Mouse (Mus musculus) heart, adult 8-10 months (tissue): ENCODE measurements around the gene Pkdrej. TPM values are rescaled to one million over a fixed set of nuclear protein-coding genes. Genes with fewer than 3 reads are reported as not detected.

Source experiments
- DNase-seq: peaks from one replicate; pipeline ENCODE4 v3.0.0; 2022; ENCODE audit warnings: low spot score
- total RNA-seq, 4 experiments: library from RNA; stranded (reverse); gene quantifications; 2 replicates each; pipeline ENCODE4 v1.2.4; 2022

The Pkdrej gene
- total RNA-seq, 4 experiments from 2014 or later, result 3.1 to 5.4 (median 4.6) TPM

GRCm38 (mm10) chr15:85768991-85769390 is 52.5 kb downstream of the Pkdrej start:
- DNase-seq, result no peak

- DNase-seq, result no peak
These were observed 54.9 kb downstream of the Pkdrej start for GRCm38 (mm10) chr15:85766677-85767076.

- no peak for DNase-seq
These were observed 56.5 kb downstream of the Pkdrej start for GRCm38 (mm10) chr15:85765022-85765421.

Other genes with a start within 250 kb of the Pkdrej start
- gene Wnt7b, start 239.3 kb downstream of the Pkdrej start, total RNA-seq, result under 1 TPM in 3 of 4 experiments, not detected in 1; 0.06 to 0.19 (median 0.14) TPM
- gene Ppara, start 86.8 kb downstream of the Pkdrej start, total RNA-seq, result 10 to 100 TPM; 50.2 to 79.0 (median 59.5) TPM
- gene Cdpf1, start 10.0 kb downstream of the Pkdrej start, total RNA-seq, result 10 to 100 TPM; 27.1 to 38.5 (median 31.0) TPM
- gene Ttc38, start 10.6 kb upstream of the Pkdrej start, total RNA-seq, result 10 to 100 TPM; 17.9 to 22.2 (median 19.6) TPM
- under 1 TPM; 0.19 to 0.52 (median 0.29) TPM for gene Gtse1, start 38.0 kb upstream of the Pkdrej start, total RNA-seq
- gene Trmu, start 57.6 kb upstream of the Pkdrej start, total RNA-seq, result 10 to 100 TPM; 12.6 to 23.9 (median 18.2) TPM
- gene Celsr1, start 212.0 kb upstream of the Pkdrej start, total RNA-seq, result 1 to 10 TPM; 3.2 to 7.3 (median 4.5) TPM
- gene Gramd4, start 236.0 kb upstream of the Pkdrej start, total RNA-seq, result 10 to 100 TPM; 26.1 to 31.8 (median 27.3) TPM